Mouse (Mus musculus) CH12.LX (cell line): ENCODE results near the gene Fmn2. TPM values are rescaled to one million over a fixed set of nuclear protein-coding genes. Genes with fewer than 3 reads are reported as not detected.

Experiments
- DNase-seq: peaks from one replicate; pipeline ENCODE4 v3.0.0-alpha.2; 2013; ENCODE audit errors: extremely low read depth
- H3K27ac ChIP-seq: 2 replicates; pipeline ENCODE4 v1.5.1; 2012; ENCODE audit warnings: low read depth, mild to moderate bottlenecking, control low read depth, moderate library complexity; ENCODE audit not compliant: insufficient read depth
- H3K27me3 ChIP-seq: replicated peaks from 2 replicates; pipeline ENCODE3; 2012; ENCODE audit warnings: inconsistent platforms
- H3K36me3 ChIP-seq, 2 experiments: replicated peaks in 1 of 2; 2 replicates each; pipeline versions ENCODE3 to v1.6.1; 2012; ENCODE audit warnings: inconsistent platforms in 1 of 2, low read length in 1 of 2, mild to moderate bottlenecking in 1 of 2, mixed read lengths in 1 of 2, moderate library complexity in 1 of 2; ENCODE audit not compliant: control insufficient read depth in 1 of 2, insufficient read depth in 1 of 2
- H3K4me1 ChIP-seq, 2 experiments: 2 replicates each; pipeline ENCODE4 v1.6.1; 2012; ENCODE audit warnings: inconsistent platforms in 1 of 2, moderate library complexity in 1 of 2; ENCODE audit not compliant: insufficient read depth in 2 of 2, control insufficient read depth in 1 of 2
- H3K4me2 ChIP-seq: 2 replicates; pipeline ENCODE4 v1.6.1; 2012; ENCODE audit warnings: low read depth, mild to moderate bottlenecking, control low read depth; ENCODE audit not compliant: poor library complexity, insufficient read depth, severe bottlenecking
- H3K4me3 ChIP-seq, 3 experiments: fragments of 150-350 bp in 1 of 3; sonication (generic) in 1 of 3; replicated peaks in 1 of 3; 2 replicates each; pipeline versions ENCODE3 to v1.5.1; 2011 to 2012; ENCODE audit warnings: low read depth in 2 of 3, low read length in 2 of 3, mild to moderate bottlenecking in 2 of 3, moderate library complexity in 2 of 3, control low read depth in 1 of 3, improper control_type of control experiment in 1 of 3, inconsistent platforms in 1 of 3, mixed read lengths in 1 of 3; ENCODE audit not compliant: poor library complexity in 1 of 3
- H3K79me2 ChIP-seq: replicated peaks from 2 replicates; pipeline ENCODE4 v1.6.1; 2012; ENCODE audit warnings: mild to moderate bottlenecking, moderate library complexity; ENCODE audit not compliant: control insufficient read depth, poor library complexity, insufficient read depth, severe bottlenecking; ENCODE audit errors: extremely low read depth
- H3K9ac ChIP-seq: 2 replicates; pipeline ENCODE4 v1.6.1; 2012; ENCODE audit warnings: low read depth, mild to moderate bottlenecking, control low read depth, moderate library complexity; ENCODE audit not compliant: insufficient read depth
- H3K9me3 ChIP-seq: replicated peaks from 2 replicates; pipeline ENCODE3; 2012; ENCODE audit warnings: low read length, inconsistent platforms, mixed read lengths
- CHD2 ChIP-seq: IDR thresholded peaks from 2 replicates; pipeline ENCODE4 v1.6.1; 2011; ENCODE audit warnings: low read length, improper control_type of control experiment
- ELF1 ChIP-seq: IDR thresholded peaks from 2 replicates; pipeline ENCODE4 v1.6.1; 2014; ENCODE audit warnings: low read depth, mild to moderate bottlenecking, inconsistent platforms, low read length, improper control_type of control experiment
- EP300 ChIP-seq: IDR thresholded peaks from 2 replicates; pipeline ENCODE4 v1.6.1; 2011; ENCODE audit warnings: low read length, improper control_type of control experiment
- ETS1 ChIP-seq: conservative IDR thresholded peaks from 2 replicates; pipeline ENCODE4 v1.6.1; 2012; ENCODE audit warnings: low read depth, mild to moderate bottlenecking, inconsistent platforms, low read length, improper control_type of control experiment, moderate library complexity
- GABPA ChIP-seq: IDR thresholded peaks from 2 replicates; pipeline ENCODE4 v1.6.1; 2012; ENCODE audit warnings: low read depth, low read length, improper control_type of control experiment, inconsistent platforms; ENCODE audit not compliant: insufficient replicate concordance
- HCFC1 ChIP-seq: IDR thresholded peaks from 2 replicates; pipeline ENCODE4 v1.6.1; 2012; ENCODE audit warnings: low read depth, mild to moderate bottlenecking, inconsistent platforms, low read length, improper control_type of control experiment
- JUN ChIP-seq: IDR thresholded peaks from 2 replicates; pipeline ENCODE4 v1.6.1; 2011; ENCODE audit warnings: low read depth, mild to moderate bottlenecking, low read length, improper control_type of control experiment, moderate library complexity; ENCODE audit not compliant: insufficient read depth
- MAFK ChIP-seq: IDR thresholded peaks from 2 replicates; pipeline ENCODE4 v1.6.1; 2011; ENCODE audit warnings: low read length, improper control_type of control experiment; ENCODE audit not compliant: insufficient replicate concordance
- MAZ ChIP-seq: IDR thresholded peaks from 2 replicates; pipeline ENCODE4 v1.6.1; 2012; ENCODE audit warnings: low read depth, mild to moderate bottlenecking, inconsistent platforms, low read length, improper control_type of control experiment, moderate library complexity
- MEF2A ChIP-seq: IDR thresholded peaks from 2 replicates; pipeline ENCODE4 v1.6.1; 2014; ENCODE audit warnings: low read depth, mild to moderate bottlenecking, inconsistent platforms, low read length, improper control_type of control experiment, borderline replicate concordance
- NRF1 ChIP-seq: IDR thresholded peaks from 2 replicates; pipeline ENCODE4 v1.6.1; 2014; ENCODE audit warnings: low read depth, mild to moderate bottlenecking, inconsistent platforms, low read length, improper control_type of control experiment, moderate library complexity
- PAX5 ChIP-seq: IDR thresholded peaks from 2 replicates; pipeline ENCODE4 v1.6.1; 2012; ENCODE audit warnings: low read length, inconsistent platforms, mixed read lengths
- RAD21 ChIP-seq: IDR thresholded peaks from 2 replicates; pipeline ENCODE4 v1.6.1; 2011; ENCODE audit warnings: low read depth, mild to moderate bottlenecking, low read length, improper control_type of control experiment, moderate library complexity
- RCOR1 ChIP-seq: conservative IDR thresholded peaks from 2 replicates; pipeline ENCODE4 v1.6.1; 2012; ENCODE audit warnings: low read depth, mild to moderate bottlenecking, inconsistent platforms, low read length, improper control_type of control experiment
- TBP ChIP-seq: conservative IDR thresholded peaks from 2 replicates; pipeline ENCODE4 v1.6.1; 2011; ENCODE audit warnings: low read depth, low read length, improper control_type of control experiment
- UBTF ChIP-seq: IDR thresholded peaks from 2 replicates; pipeline ENCODE4 v1.6.1; 2012; ENCODE audit warnings: low read depth, mild to moderate bottlenecking, inconsistent platforms, low read length, improper control_type of control experiment, moderate library complexity
- USF1 ChIP-seq: IDR thresholded peaks from 2 replicates; pipeline ENCODE4 v1.6.1; 2014; ENCODE audit warnings: low read depth, mild to moderate bottlenecking, inconsistent platforms, low read length, improper control_type of control experiment
- USF2 ChIP-seq: conservative IDR thresholded peaks from 2 replicates; pipeline ENCODE4 v1.6.1; 2011; ENCODE audit warnings: low read depth, low read length, improper control_type of control experiment
- ZMIZ1 ChIP-seq: IDR thresholded peaks from 2 replicates; pipeline ENCODE4 v1.6.1; 2012; ENCODE audit warnings: low read depth, mild to moderate bottlenecking, inconsistent platforms, low read length, improper control_type of control experiment
- dilution Hi-C: fragments of 300-500 bp; cut with MboI; formaldehyde crosslinking; loops from 2 replicates; pipeline ENCODE4 v1.14.3; 2020; ENCODE audit warnings: low sequenced_read_pairs; ENCODE audit not compliant: extremely low pct_unique_long_range_greater_than_20kb, extremely low pct_ligation_motif_present
- in situ Hi-C: fragments of 300-500 bp; cut with MboI; formaldehyde crosslinking; loops from 3 replicates; pipeline ENCODE4 v1.14.3; 2019; ENCODE audit warnings: low sequenced_read_pairs, low pct_ligation_motif_present, low pct_unique_long_range_greater_than_20kb, mixed read lengths
- polyA plus RNA-seq: library from polyadenylated mRNA; unstranded; fragments of >175 nt; gene quantifications from 2 replicates; pipeline ENCODE4 v1.2.1, GENCODE M21; 2012; ENCODE audit warnings: low read depth; ENCODE audit not compliant: insufficient read length
- total RNA-seq, 2 experiments: library from RNA; depleted of rRNA; stranded (reverse); fragments of 300-350 nt in 1 of 2; fragments of >200 nt in 1 of 2; gene quantifications; 2 replicates each; pipeline ENCODE4 v1.2.3; 2012 to 2014

Gene Fmn2
- total and polyA plus RNA-seq, 3 experiments: 0.25 to 1.6 (median 0.51) TPM

DNA sequence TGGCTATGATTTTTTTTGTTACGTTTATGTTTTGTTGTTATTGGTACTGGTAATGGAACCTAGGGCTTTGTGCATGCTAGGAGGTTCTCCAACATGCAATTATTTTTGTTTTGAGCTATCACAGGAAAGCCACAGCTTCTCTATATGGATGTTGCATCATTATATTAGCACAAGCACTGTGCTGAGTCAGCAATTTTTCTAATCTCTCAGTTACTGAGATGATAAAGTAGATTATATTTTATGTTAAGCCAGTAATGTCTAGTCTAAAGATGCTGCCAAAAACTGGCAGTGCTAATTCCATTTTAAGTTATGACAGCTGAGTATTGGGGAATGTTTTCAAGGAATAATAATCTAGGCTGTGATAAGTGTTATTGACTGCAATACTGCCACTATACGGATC lies 287.0 kb downstream of the Fmn2 start:
- no peak for TF ChIP-seq ZMIZ1
- TF ChIP-seq MAFK: peak; percentile 96
- TF ChIP-seq, all 38 proteins: peak for 1

GRCm38 (mm10) chr1:174811846-174812245 lies 310.2 kb downstream of the Fmn2 start:
- no peak for DNase-seq
- TF ChIP-seq UBTF (no peak), USF1 (no peak), USF2 (no peak)
- Histone ChIP-seq H3K27ac (no peak overlapping the region), H3K36me3 (no peaks in the 10 kb centered on the region), H3K27me3 (no peaks in the 10 kb centered on the region), H3K4me1 (no peaks in the 10 kb centered on the region), H3K9ac (no peak overlapping the region), H3K9me3 (no peaks in the 10 kb centered on the region), H3K4me2 (no peak overlapping the region), H3K4me3 (no peak overlapping the region), H3K79me2 (no peaks in the 10 kb centered on the region)
- in situ Hi-C loops (no loop called here), dilution Hi-C loops (no loop called here)

More for the DNA sequence above, 287.0 kb downstream of the Fmn2 start:
- Histone ChIP-seq H3K9me3 (no peaks in the 10 kb centered on the region), H3K4me1 (no peaks in the 10 kb centered on the region), H3K4me2 (no peak overlapping the region), H3K79me2 (no peaks in the 10 kb centered on the region), H3K36me3 (no peaks in the 10 kb centered on the region), H3K27me3 (no peaks in the 10 kb centered on the region), H3K4me3 (no peak overlapping the region), H3K27ac (no peak overlapping the region), H3K9ac (no peak overlapping the region)
- no peak for DNase-seq
- dilution Hi-C loops: no loop called here
- in situ Hi-C loops: no loop called here

DNA sequence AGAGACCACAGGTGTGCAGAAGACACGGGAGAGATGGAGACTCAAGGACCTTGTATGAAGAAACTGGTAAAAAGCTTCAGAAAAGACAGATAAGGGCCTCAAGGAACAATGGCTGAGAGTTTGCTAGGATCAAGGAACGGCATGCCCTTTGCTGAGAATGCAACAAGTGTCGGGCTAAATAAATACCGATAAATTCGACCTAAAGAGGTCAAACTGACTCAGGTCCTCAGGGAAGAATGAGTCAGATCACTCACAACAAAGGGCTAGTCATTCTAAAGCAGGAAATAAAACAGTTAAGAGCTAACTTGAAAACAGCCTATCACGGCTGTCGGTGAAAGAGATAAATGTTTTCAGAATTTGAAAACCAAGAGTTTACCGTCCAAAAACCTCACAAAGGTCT lies 324.9 kb downstream of the Fmn2 start:
- no peak overlapping the region for H3K4me3 ChIP-seq
- dilution Hi-C loops: no loop called here
- no peak overlapping the region for H3K4me2 ChIP-seq
- in situ Hi-C loops: no loop called here
- H3K4me1 ChIP-seq: no peaks in the 10 kb centered on the region
- DNase-seq: no peak
- TF ChIP-seq RCOR1: no peak
- TF ChIP-seq GABPA: no peak
- TF ChIP-seq EP300: no peak
- TF ChIP-seq JUN: no peak
- no peak for TF ChIP-seq TBP
- TF ChIP-seq ETS1: no peak
- TF ChIP-seq HCFC1: no peak
- TF ChIP-seq PAX5: no peak
- no peak for TF ChIP-seq ELF1
- TF ChIP-seq CHD2: no peak
- no peak for TF ChIP-seq RAD21
- TF ChIP-seq MEF2A: no peak
- no peak for TF ChIP-seq MAZ
- TF ChIP-seq NRF1: no peak
- no peaks in the 10 kb centered on the region for H3K79me2 ChIP-seq
- H3K27me3 ChIP-seq: no peaks in the 10 kb centered on the region
- no peak overlapping the region for H3K27ac ChIP-seq
- no peaks in the 10 kb centered on the region for H3K9me3 ChIP-seq
- H3K9ac ChIP-seq: no peak overlapping the region
- H3K36me3 ChIP-seq: no peaks in the 10 kb centered on the region
